Mouse (Mus musculus) spleen, postnatal 4 days (tissue): ENCODE data around the gene Mief2.

ENCODE experiments used
- DNase-seq, 2 experiments: peaks; one replicate each; pipeline ENCODE4 v3.0.0; 2022; ENCODE audit warnings: low spot score in 2 of 2

The Mief2 gene

DNA sequence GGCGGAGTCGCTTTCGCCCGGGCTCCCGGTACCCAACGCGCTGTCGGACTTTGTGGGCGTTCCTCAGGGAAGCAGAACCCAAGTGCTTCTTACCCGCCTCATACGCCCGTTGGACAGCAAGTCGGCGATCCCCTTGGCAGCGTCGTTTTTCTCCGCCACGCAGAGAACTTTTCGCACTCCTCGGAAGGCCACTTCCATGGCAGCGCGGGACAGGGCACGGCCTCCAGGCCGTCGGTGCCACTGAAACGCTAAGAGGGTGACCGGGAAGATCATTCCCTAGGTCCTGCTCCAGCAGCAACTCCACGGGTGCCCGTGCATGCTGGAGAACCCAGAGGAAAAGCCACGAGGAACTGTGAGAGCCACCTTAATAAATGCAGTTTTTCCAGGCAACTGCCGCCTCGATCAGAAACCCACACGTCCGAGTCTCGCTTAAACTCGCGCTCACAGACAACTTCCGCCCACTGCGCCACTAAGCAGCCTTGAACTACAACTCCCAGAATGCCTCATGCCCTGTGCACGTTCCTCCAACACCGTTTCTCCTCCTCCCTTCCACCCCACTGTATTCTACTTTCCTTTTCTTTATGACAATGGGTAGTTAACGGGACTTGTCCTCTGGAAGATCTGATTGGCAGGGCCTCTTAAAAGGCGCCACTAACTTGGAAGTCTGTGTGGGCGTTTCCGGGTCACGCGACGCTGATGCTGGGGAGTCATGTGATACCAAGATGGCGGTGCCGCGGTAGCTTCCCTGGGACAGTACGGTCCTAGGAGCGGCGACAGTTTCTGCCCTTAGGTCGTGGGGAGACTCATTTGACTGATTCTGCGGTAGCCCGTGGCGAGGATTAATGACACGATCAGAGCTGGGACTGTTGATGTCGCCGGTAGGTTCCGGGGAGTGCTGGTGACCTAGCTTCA lies 48.9 kb downstream of the Mief2 start, which contains the start of the genes Top3a and Smcr8:
Top3a (minus strand) TSS at position 537 of the 912 bp plus-strand sequence.
Smcr8 (plus strand) TSS at position 696 of the 912 bp plus-strand sequence.
- peak; percentile 76 to 87 for DNase-seq

DNA sequence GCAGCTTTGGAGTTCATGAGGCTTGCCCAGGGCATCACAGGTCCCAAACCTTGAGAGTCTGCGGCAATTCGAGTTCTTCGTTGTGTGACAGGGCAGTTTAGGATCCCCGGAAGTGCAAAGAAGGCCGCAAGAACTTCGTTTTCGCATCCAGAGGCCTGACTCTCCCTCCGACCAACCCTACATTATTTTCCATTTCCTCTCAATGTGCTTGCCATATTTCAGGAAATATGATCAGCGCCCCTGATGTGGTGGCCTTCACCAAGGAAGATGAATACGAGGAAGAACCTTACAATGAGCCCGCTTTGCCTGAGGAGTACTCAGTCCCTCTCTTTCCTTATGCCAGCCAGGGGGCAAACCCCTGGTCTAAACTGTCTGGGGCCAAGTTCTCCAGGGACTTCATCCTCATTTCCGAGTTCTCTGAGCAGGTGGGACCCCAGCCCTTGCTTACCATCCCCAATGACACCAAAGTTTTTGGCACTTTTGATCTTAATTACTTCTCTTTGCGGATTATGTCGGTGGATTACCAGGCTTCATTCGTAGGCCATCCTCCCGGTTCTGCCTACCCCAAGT lies 49.7 kb downstream of the Mief2 start:
- DNase-seq, result no peak

DNA sequence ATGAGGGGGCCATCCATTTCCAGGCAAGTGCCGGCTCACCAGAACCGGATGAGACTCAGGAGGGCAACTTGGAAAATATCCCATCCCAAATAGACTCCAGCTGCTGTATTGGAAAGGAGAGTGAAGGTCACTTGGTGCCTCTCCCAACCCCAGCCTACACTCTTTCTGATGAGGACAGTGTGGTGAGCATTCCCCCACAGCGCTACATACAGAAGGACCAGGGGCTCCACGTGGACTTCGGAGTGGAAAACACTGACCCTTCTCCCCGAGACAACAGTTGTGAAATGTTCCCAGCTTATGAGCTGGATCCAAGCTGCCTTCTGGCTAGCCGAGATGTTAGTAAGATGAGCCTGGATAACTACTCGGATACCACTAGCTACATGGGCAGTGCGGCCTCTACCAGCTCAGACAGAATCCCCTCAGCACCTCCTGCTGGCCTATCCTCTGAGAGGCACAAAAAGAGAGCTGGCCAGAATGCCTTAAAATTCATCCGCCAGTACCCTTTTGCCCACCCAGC lies 51.5 kb downstream of the Mief2 start:
- DNase-seq, result no peak
